Mouse (Mus musculus) mouse embryonic stem cell (cell line): Measurements from ENCODE around the gene Ssxb3.
"Not testable (repeated sequence)": the region's sequence is repeated elsewhere in the genome, so short reads cannot be mapped to it uniquely, and the experiment has no call there.

Source experiments
- in situ Hi-C, 2 experiments: fragments of 300-500 bp; cut with MboI; formaldehyde crosslinking; loops; 1 replicate in 1 of 2; 3 replicates in 1 of 2; pipeline ENCODE4 v1.14.3; 2019 to 2020; ENCODE audit warnings: low sequenced_read_pairs in 2 of 2, low pct_unique_long_range_greater_than_20kb in 1 of 2, mixed read lengths in 1 of 2; ENCODE audit not compliant: unreplicated experiment in 1 of 2

Ssxb3 gene

DNA sequence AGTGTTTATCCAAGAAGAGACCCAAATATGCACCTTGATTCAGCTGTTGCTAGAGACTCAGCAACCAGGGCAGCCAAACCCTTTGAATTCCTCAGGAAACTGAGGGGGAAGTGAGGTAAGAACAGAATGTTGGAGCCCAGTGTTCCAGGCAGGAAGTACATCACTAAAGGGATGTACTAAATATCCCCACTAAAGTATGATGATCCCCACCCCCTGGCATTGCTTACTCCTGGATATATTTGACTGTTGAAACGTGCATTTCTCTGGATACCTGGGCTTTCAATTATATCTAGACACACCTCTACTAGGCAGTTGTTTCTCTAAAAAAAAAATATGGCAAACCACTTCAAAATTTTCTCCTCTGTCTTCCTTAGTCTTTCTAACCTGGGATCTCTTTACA lies at the start of gene Ssxb3:
Gene Ssxb3 (minus strand): TSS at position 101 of the 400 bp plus-strand sequence.
- in situ Hi-C loops = not testable (repeated sequence)

- in situ Hi-C loops = not testable (repeated sequence)
Measured at GRCm38 (mm10) chrX:8548155-8548554, 43.5 kb downstream of the Ssxb3 start, which contains the start of gene Ssxb6. TSS of gene Ssxb6 (minus strand) at chrX:8548255.
